Mouse (Mus musculus): ENCODE data around the gene Fbxw9.

DNA sequence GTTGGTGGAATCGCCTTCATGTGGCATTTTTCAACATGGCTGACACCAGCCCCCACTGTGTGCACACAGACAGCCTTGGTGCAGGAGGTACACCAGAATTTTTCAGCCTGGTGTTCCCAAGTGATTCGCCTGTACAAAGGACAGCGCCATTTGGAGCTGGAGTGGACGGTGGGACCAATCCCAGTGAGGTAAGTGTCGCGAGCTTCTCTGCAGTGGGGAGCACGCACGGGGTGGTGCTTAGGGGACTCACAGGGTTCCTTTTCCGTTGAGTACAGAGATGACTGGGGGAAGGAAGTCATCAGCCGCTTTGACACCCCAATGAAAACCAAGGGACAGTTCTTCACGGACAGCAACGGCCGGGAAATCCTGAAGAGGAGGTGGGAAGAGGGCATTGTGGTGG, 35.2 kb downstream of the Fbxw9 start:
- TF ChIP-seq CTCF (IDR thresholded peaks at IDR 0.05 in 2 of 3, conservative IDR thresholded peaks at IDR 0.05 in 1 of 3; ENCODE audit: control insufficient read depth in 1 of 3, insufficient read depth in 1 of 3, low read depth in 2 of 3, low read length in 3 of 3, poor library complexity in 1 of 3, severe bottlenecking in 1 of 3) = no peak
- TF ChIP-seq EP300 (IDR thresholded peaks at IDR 0.05; ENCODE audit: low read depth in 1 of 2, low read length in 2 of 2) = no peak
- no peak for TF ChIP-seq POLR2A (IDR thresholded peaks at IDR 0.05; ENCODE audit: control insufficient read depth in 1 of 2, insufficient read depth in 1 of 2, low read depth in 1 of 2, low read length in 2 of 2, poor library complexity in 1 of 2)
- TF ChIP-seq MAFK (IDR thresholded peaks at IDR 0.05; ENCODE audit: borderline replicate concordance, low read depth, low read length) = no peak
- TF ChIP-seq HCFC1 (IDR thresholded peaks at IDR 0.05; ENCODE audit: low read depth, low read length) = no peak
- TF ChIP-seq SMC3 (IDR thresholded peaks at IDR 0.05; ENCODE audit: low read depth, low read length) = no peak
- no peak for TF ChIP-seq ZC3H11A (IDR thresholded peaks at IDR 0.05; ENCODE audit: low read depth, low read length)
- TF ChIP-seq USF1 (IDR thresholded peaks at IDR 0.05; ENCODE audit: low read depth, low read length) = no peak
